Mouse (Mus musculus) forebrain, embryonic 11.5 days (tissue): ENCODE measurements at regions not wholly inside any gene's neighbourhood (a gene's known extent, or its start where the extent isn't known, plus 50 kb on each side); places are given as distances from the start of the nearest gene placed in this dataset.

Source experiments
- ATAC-seq: fragments of 200-750 bp; cut with Nextera tagmentation; replicated peaks from 2 replicates; pipeline ENCODE4 v1.8.0; 2017; ENCODE audit warnings: moderate TSS enrichment; ENCODE audit not compliant: low FRiP score
- DNase-seq: peaks from one replicate; pipeline ENCODE4 v3.0.0-alpha.2; 2017; ENCODE audit warnings: low spot score
- H3K27ac ChIP-seq: fragments of 300-500 bp; sonication (generic); 2 replicates; pipeline ENCODE4 v1.5.1; 2014; ENCODE audit warnings: low read depth, low read length
- H3K27me3 ChIP-seq: fragments of 300-500 bp; sonication (generic); 2 replicates; pipeline ENCODE4 v1.6.1; 2014; ENCODE audit warnings: mild to moderate bottlenecking, low read length, mixed read lengths; ENCODE audit not compliant: control insufficient read depth, insufficient read depth
- H3K36me3 ChIP-seq: fragments of 300-500 bp; sonication (generic); 2 replicates; pipeline ENCODE4 v1.6.1; 2014; ENCODE audit warnings: mild to moderate bottlenecking, low read length, moderate library complexity, mixed read lengths; ENCODE audit not compliant: control insufficient read depth, insufficient read depth
- H3K4me1 ChIP-seq: fragments of 300-500 bp; sonication (generic); replicated peaks from 2 replicates; pipeline ENCODE4 v1.6.1; 2014; ENCODE audit warnings: low read length, mixed read lengths; ENCODE audit not compliant: control insufficient read depth, insufficient read depth
- H3K4me2 ChIP-seq: fragments of 300-500 bp; sonication (generic); 2 replicates; pipeline ENCODE4 v1.6.1; 2014; ENCODE audit warnings: low read depth, mild to moderate bottlenecking, low read length, moderate library complexity, mixed read lengths; ENCODE audit not compliant: severe bottlenecking
- H3K4me3 ChIP-seq: fragments of 300-500 bp; sonication (generic); 2 replicates; pipeline ENCODE4 v1.5.1; 2014; ENCODE audit warnings: low read depth, low read length
- H3K9ac ChIP-seq: fragments of 300-500 bp; sonication (generic); 2 replicates; pipeline ENCODE4 v1.6.1; 2014; ENCODE audit warnings: low read length
- H3K9me3 ChIP-seq: fragments of 300-500 bp; sonication (generic); 2 replicates; pipeline ENCODE4 v1.6.1; 2016; ENCODE audit warnings: low read length, mixed read lengths; ENCODE audit not compliant: control insufficient read depth
- WGBS: fragments of 180-500 bp; shearing (Covaris S2); extraction: QIAGEN DNeasy Blood & Tissue Kit; methylation state at CpG from one replicate; pipeline ENCODE4 v1.1.7; 2014; 5-methylcytosine and 5-hydroxymethylcytosine counted together

GRCm38 (mm10) chr15:63724543-63725186 is 120.3 kb downstream of the Gsdmc2 start:
- no peaks in the 10 kb centered on the region for H3K27me3 ChIP-seq
- no peak overlapping the region for H3K9ac ChIP-seq
- 93% methylated on average over 5 of the region's 5 CpGs for WGBS
- H3K4me3 ChIP-seq = no peak overlapping the region
- DNase-seq = no peak
- no peaks in the 10 kb centered on the region for H3K4me1 ChIP-seq
- no peak for ATAC-seq
- H3K4me2 ChIP-seq = no peak overlapping the region
- H3K36me3 ChIP-seq = no peaks in the 10 kb centered on the region
- no peaks in the 10 kb centered on the region for H3K9me3 ChIP-seq
- H3K27ac ChIP-seq = no peak overlapping the region

GRCm38 (mm10) chr15:63722991-63723390 is 122.0 kb downstream of the Gsdmc2 start:
- H3K9ac ChIP-seq = no peak overlapping the region
- 62% methylated on average over 9 of the region's 9 CpGs for WGBS
- no peaks in the 10 kb centered on the region for H3K27me3 ChIP-seq
- H3K4me3 ChIP-seq = no peak overlapping the region
- H3K4me1 ChIP-seq = no peaks in the 10 kb centered on the region
- no peak overlapping the region for H3K27ac ChIP-seq
- H3K9me3 ChIP-seq = no peaks in the 10 kb centered on the region
- DNase-seq = no peak
- no peak overlapping the region for H3K4me2 ChIP-seq
- no peak for ATAC-seq
- H3K36me3 ChIP-seq = no peaks in the 10 kb centered on the region

- Histone ChIP-seq H3K27ac (no peak overlapping the region), H3K9ac (no peak overlapping the region), H3K36me3 (no peaks in the 10 kb centered on the region), H3K9me3 (no peaks in the 10 kb centered on the region), H3K4me3 (no peak overlapping the region), H3K4me2 (no peak overlapping the region), H3K27me3 (no peaks in the 10 kb centered on the region), H3K4me1 (no peaks in the 10 kb centered on the region)
- ATAC-seq = no peak
- 60% methylated on average over 3 of the region's 3 CpGs for WGBS
- peak; percentile 72 for DNase-seq
Observed at GRCm38 (mm10) chr15:63721669-63722357, 123.2 kb downstream of the Gsdmc2 start.

- Histone ChIP-seq H3K9ac (no peak overlapping the region), H3K27me3 (no peaks in the 10 kb centered on the region), H3K4me1 (no peaks in the 10 kb centered on the region), H3K4me2 (no peak overlapping the region), H3K27ac (no peak overlapping the region), H3K9me3 (no peaks in the 10 kb centered on the region), H3K36me3 (no peaks in the 10 kb centered on the region), H3K4me3 (no peak overlapping the region)
- WGBS = 95% methylated on average over 8 of the region's 8 CpGs
- ATAC-seq (no peak), DNase-seq (no peak)
Observed at GRCm38 (mm10) chr15:63717812-63718211, 127.2 kb downstream of the Gsdmc2 start.

- ATAC-seq = no peak
- no peaks in the 10 kb centered on the region for H3K36me3 ChIP-seq
- H3K4me3 ChIP-seq = no peak overlapping the region
- H3K27me3 ChIP-seq = no peaks in the 10 kb centered on the region
- DNase-seq = no peak
- 73% methylated on average over 3 of the region's 3 CpGs for WGBS
- H3K9ac ChIP-seq = no peak overlapping the region
- no peaks in the 10 kb centered on the region for H3K4me1 ChIP-seq
- no peaks in the 10 kb centered on the region for H3K9me3 ChIP-seq
- H3K27ac ChIP-seq = no peak overlapping the region
- H3K4me2 ChIP-seq = no peak overlapping the region
Observed at GRCm38 (mm10) chr15:63713697-63714096, 131.3 kb downstream of the Gsdmc2 start.

GRCm38 (mm10) chr15:63710381-63710780 is 134.6 kb downstream of the Gsdmc2 start:
- Histone ChIP-seq H3K4me1 (no peaks in the 10 kb centered on the region), H3K36me3 (no peaks in the 10 kb centered on the region), H3K27ac (no peak overlapping the region), H3K4me2 (no peak overlapping the region), H3K9me3 (no peaks in the 10 kb centered on the region), H3K9ac (no peak overlapping the region), H3K27me3 (no peaks in the 10 kb centered on the region), H3K4me3 (no peak overlapping the region)
- 83% methylated on average over 5 of the region's 5 CpGs for WGBS
- ATAC-seq (no peak), DNase-seq (no peak)

- Histone ChIP-seq H3K4me2 (no peak overlapping the region), H3K4me3 (no peak overlapping the region), H3K27me3 (no peaks in the 10 kb centered on the region), H3K4me1 (no peaks in the 10 kb centered on the region), H3K9me3 (no peaks in the 10 kb centered on the region), H3K9ac (no peak overlapping the region), H3K36me3 (no peaks in the 10 kb centered on the region), H3K27ac (no peak overlapping the region)
- DNase-seq = no peak
- WGBS = 90% methylated on average over 4 of the region's 4 CpGs
- ATAC-seq = no peak
Observed at GRCm38 (mm10) chr15:63709270-63709933, 135.6 kb downstream of the Gsdmc2 start.

GRCm38 (mm10) chr15:63704636-63705035 is 140.3 kb downstream of the Gsdmc2 start:
- Histone ChIP-seq H3K4me3 (no peak overlapping the region), H3K36me3 (no peaks in the 10 kb centered on the region), H3K27ac (no peak overlapping the region), H3K4me1 (no peaks in the 10 kb centered on the region), H3K27me3 (no peaks in the 10 kb centered on the region), H3K9ac (no peak overlapping the region), H3K4me2 (no peak overlapping the region), H3K9me3 (no peaks in the 10 kb centered on the region)
- ATAC-seq (no peak), DNase-seq (no peak)
- 90% methylated on average over 8 of the region's 8 CpGs for WGBS
